Mouse (Mus musculus): ENCODE data around the gene Zfp952. TPM values are rescaled to one million over a fixed set of nuclear protein-coding genes. Genes with fewer than 3 reads are reported as not detected.
"Not testable (repeated sequence)": the region's sequence is repeated elsewhere in the genome, so short reads cannot be mapped to it uniquely, and the experiment has no call there.

Zfp952 gene
- polyA plus RNA-seq, 1 experiment = 2.9 TPM

GRCm38 (mm10) chr17:32991965-32992698 is 797 bp upstream of the Zfp952 start:
- H3K4me1 ChIP-seq (ENCODE audit: control insufficient read depth, insufficient read depth, insufficient read length) = peaks cover 5% of the 10 kb centered on the region; the same call in 1 of the 2 replicates
- H3K4me3 ChIP-seq (ENCODE audit: extremely low read depth, insufficient read depth, insufficient read length) = no peak overlapping the region
- no peak overlapping the region for H3K27ac ChIP-seq (ENCODE audit: insufficient read depth, low read length)
- peaks cover 5% of the 10 kb centered on the region; the same call in 1 of the 2 replicates for H3K36me3 ChIP-seq (ENCODE audit: control insufficient read depth, insufficient read depth, low read length)
- DNase-seq (ENCODE audit: low read depth in 1 of 2, low spot score in 2 of 2) = peak; percentile 3 to 6
- H3K27me3 ChIP-seq (ENCODE audit: control insufficient read depth, insufficient read depth, low read length) = no peaks in the 10 kb centered on the region
- TF ChIP-seq CTCF (IDR thresholded peaks at IDR 0.05; ENCODE audit: extremely low read depth, insufficient read depth, insufficient read length, insufficient replicate concordance) = no peak
- no peak for TF ChIP-seq POLR2A (IDR thresholded peaks at IDR 0.05; ENCODE audit: low read depth, low read length)
- WGBS = 65% methylated on average over 12 of the region's 12 CpGs

- no peak for DNase-seq (ENCODE audit: low read depth in 1 of 2, low spot score in 2 of 2)
- TF ChIP-seq POLR2A (IDR thresholded peaks at IDR 0.05; ENCODE audit: low read depth, low read length) = no peak
- no peak for TF ChIP-seq CTCF (IDR thresholded peaks at IDR 0.05; ENCODE audit: extremely low read depth, insufficient read depth, insufficient read length, insufficient replicate concordance)
- Histone ChIP-seq H3K4me1 (ENCODE audit: control insufficient read depth, insufficient read depth, insufficient read length) (peaks cover 5% of the 10 kb centered on the region; the same call in 1 of the 2 replicates), H3K27me3 (ENCODE audit: control insufficient read depth, insufficient read depth, low read length) (no peaks in the 10 kb centered on the region), H3K4me3 (ENCODE audit: extremely low read depth, insufficient read depth, insufficient read length) (no peak overlapping the region), H3K36me3 (ENCODE audit: control insufficient read depth, insufficient read depth, low read length) (peaks cover 22% of the 10 kb centered on the region), H3K27ac (ENCODE audit: insufficient read depth, low read length) (no peak overlapping the region)
- 88% methylated on average over 2 of the region's 2 CpGs for WGBS
Observed at GRCm38 (mm10) chr17:32998492-32998891, 5.6 kb downstream of the Zfp952 start.

- Histone ChIP-seq H3K4me1 (ENCODE audit: control insufficient read depth, insufficient read depth, insufficient read length) (no peaks in the 10 kb centered on the region), H3K27ac (ENCODE audit: insufficient read depth, low read length) (no peak overlapping the region), H3K4me3 (ENCODE audit: extremely low read depth, insufficient read depth, insufficient read length) (no peak overlapping the region), H3K27me3 (ENCODE audit: control insufficient read depth, insufficient read depth, low read length) (no peaks in the 10 kb centered on the region), H3K36me3 (ENCODE audit: control insufficient read depth, insufficient read depth, low read length) (peaks cover 15% of the 10 kb centered on the region)
- no peak for DNase-seq (ENCODE audit: low read depth in 1 of 2, low spot score in 2 of 2)
- TF ChIP-seq CTCF (IDR thresholded peaks at IDR 0.05; ENCODE audit: extremely low read depth, insufficient read depth, insufficient read length, insufficient replicate concordance) (no peak), POLR2A (IDR thresholded peaks at IDR 0.05; ENCODE audit: low read depth, low read length) (no peak)
- 34% methylated on average over 9 of the region's 9 CpGs for WGBS
Observed at GRCm38 (mm10) chr17:33008337-33008736, 15.4 kb downstream of the Zfp952 start.

- not testable (repeated sequence) for H3K27me3 ChIP-seq (ENCODE audit: control insufficient read depth, insufficient read depth, low read length); H3K4me3 ChIP-seq (ENCODE audit: extremely low read depth, insufficient read depth, insufficient read length); DNase-seq (ENCODE audit: low read depth in 1 of 2, low spot score in 2 of 2); H3K27ac ChIP-seq (ENCODE audit: insufficient read depth, low read length); H3K4me1 ChIP-seq (ENCODE audit: control insufficient read depth, insufficient read depth, insufficient read length)
- peaks cover 22% of the 10 kb centered on the region for H3K36me3 ChIP-seq (ENCODE audit: control insufficient read depth, insufficient read depth, low read length)
Observed at GRCm38 (mm10) chr17:33020434-33020833, 27.5 kb downstream of the Zfp952 start.

- Histone ChIP-seq H3K27me3 (ENCODE audit: control insufficient read depth, insufficient read depth, low read length) (no peaks in the 10 kb centered on the region), H3K4me3 (ENCODE audit: extremely low read depth, insufficient read depth, insufficient read length) (peak overlapping the region; percentile 66), H3K27ac (ENCODE audit: insufficient read depth, low read length) (no peak overlapping the region), H3K36me3 (ENCODE audit: control insufficient read depth, insufficient read depth, low read length) (no peaks in the 10 kb centered on the region), H3K4me1 (ENCODE audit: control insufficient read depth, insufficient read depth, insufficient read length) (no peaks in the 10 kb centered on the region)
- TF ChIP-seq POLR2A (IDR thresholded peaks at IDR 0.05; ENCODE audit: low read depth, low read length) (no peak), CTCF (IDR thresholded peaks at IDR 0.05; ENCODE audit: extremely low read depth, insufficient read depth, insufficient read length, insufficient replicate concordance) (no peak)
- WGBS = 5% methylated on average over 10 of the region's 10 CpGs
- no peak for DNase-seq (ENCODE audit: low read depth in 1 of 2, low spot score in 2 of 2)
Observed at GRCm38 (mm10) chr17:33032376-33032775, 39.4 kb downstream of the Zfp952 start.

GRCm38 (mm10) chr17:33032900-33033891 is 40.3 kb downstream of the Zfp952 start, which contains the start of gene Zfp763:
Gene Zfp763 (minus strand): TSS chr17:33033402.
- 4% methylated on average over 27 of the region's 27 CpGs for WGBS

More at GRCm38 (mm10) chr17:33032900-33033891, 40.3 kb downstream of the Zfp952 start, which contains the start of gene Zfp763:
- H3K4me1 ChIP-seq (ENCODE audit: control insufficient read depth, insufficient read depth, insufficient read length) = no peaks in the 10 kb centered on the region
- no peaks in the 10 kb centered on the region for H3K27me3 ChIP-seq (ENCODE audit: control insufficient read depth, insufficient read depth, low read length)
- no peak for TF ChIP-seq POLR2A (IDR thresholded peaks at IDR 0.05; ENCODE audit: low read depth, low read length)
- TF ChIP-seq CTCF (IDR thresholded peaks at IDR 0.05; ENCODE audit: extremely low read depth, insufficient read depth, insufficient read length, insufficient replicate concordance) = no peak
- peak; percentile 50 to 67 for DNase-seq (ENCODE audit: low read depth in 1 of 2, low spot score in 2 of 2)
- H3K27ac ChIP-seq (ENCODE audit: insufficient read depth, low read length) = no peak within 1 kb of the TSS
- peak within 1 kb of the TSS; percentile 66 for H3K4me3 ChIP-seq (ENCODE audit: extremely low read depth, insufficient read depth, insufficient read length)
- no peaks in the 10 kb centered on the region for H3K36me3 ChIP-seq (ENCODE audit: control insufficient read depth, insufficient read depth, low read length)

Other genes starting within 250 kb of the Zfp952 start
- gene Zfp871, start 204.8 kb upstream of the Zfp952 start, polyA plus RNA-seq (2012; rRNA removed) = 9.6 and 10.1 TPM in 2 replicates
- 0.04 TPM in 1 of 2 replicates, not detected in the other for gene Zfp811, start 183.2 kb upstream of the Zfp952 start, polyA plus RNA-seq (2012; rRNA removed)
- 1.2 and 3.4 TPM in 2 replicates for gene Zfp799, start 162.9 kb upstream of the Zfp952 start, polyA plus RNA-seq (2012; rRNA removed)
- 0.53 and 0.62 TPM in 2 replicates for gene Zfp870, start 101.5 kb upstream of the Zfp952 start, polyA plus RNA-seq (2012; rRNA removed)
- gene Cyp4f14, start 75.8 kb upstream of the Zfp952 start, polyA plus RNA-seq (2012; rRNA removed) = 0.26 and 0.32 TPM in 2 replicates
- gene Cyp4f13, start 45.7 kb upstream of the Zfp952 start, polyA plus RNA-seq (2012; rRNA removed) = 35.7 and 42.7 TPM in 2 replicates
- 0.54 and 0.81 TPM in 2 replicates for gene Zfp472, start 27.3 kb upstream of the Zfp952 start, polyA plus RNA-seq (2012; rRNA removed)
- 0.26 and 0.34 TPM in 2 replicates for gene Zfp763, start 40.3 kb downstream of the Zfp952 start, polyA plus RNA-seq (2012; rRNA removed)
- gene 4921501E09Rik, start 74.9 kb downstream of the Zfp952 start, polyA plus RNA-seq (2012; rRNA removed) = not detected in 2 replicates
- gene Zfp563, start 96.2 kb downstream of the Zfp952 start, polyA plus RNA-seq (2012; rRNA removed) = 0.48 and 0.69 TPM in 2 replicates
- not detected in 2 replicates for gene Morc2b, start 146.6 kb downstream of the Zfp952 start, polyA plus RNA-seq (2012; rRNA removed)
- gene Olfr55, start 175.3 kb downstream of the Zfp952 start, polyA plus RNA-seq (2012; rRNA removed) = not detected in 2 replicates
- gene Olfr239, start 198.2 kb downstream of the Zfp952 start, polyA plus RNA-seq (2012; rRNA removed) = not detected in 2 replicates
- not detected in 2 replicates for gene Olfr1564, start 228.6 kb downstream of the Zfp952 start, polyA plus RNA-seq (2012; rRNA removed)